Mouse (Mus musculus) bone marrow macrophage, adult 2 months (primary cell): ENCODE measurements around the gene Numa1. TPM values are rescaled to one million over a fixed set of nuclear protein-coding genes. Genes with fewer than 3 reads are reported as not detected.
A peak's percentile ranks its signal among the peaks of the same experiment; 100 is the strongest.
"Not testable (repeated sequence)": the region's sequence is repeated elsewhere in the genome, so short reads cannot be mapped to it uniquely, and the experiment has no call there.

ENCODE experiments used
- H3K27ac ChIP-seq: 2 replicates; pipeline ENCODE4 v1.5.1; 2012; ENCODE audit warnings: low read depth, low read length; ENCODE audit not compliant: insufficient read depth
- H3K4me1 ChIP-seq: 2 replicates; pipeline ENCODE4 v1.6.1; 2012; ENCODE audit warnings: low read length; ENCODE audit not compliant: control insufficient read depth, insufficient read depth
- H3K4me3 ChIP-seq: 2 replicates; pipeline ENCODE4 v1.5.1; 2012; ENCODE audit warnings: mild to moderate bottlenecking, low read length, moderate library complexity; ENCODE audit not compliant: insufficient read depth
- CTCF ChIP-seq: IDR thresholded peaks from 2 replicates; pipeline ENCODE4 v1.5.1; 2012; ENCODE audit warnings: low read depth, mild to moderate bottlenecking, low read length, moderate library complexity
- POLR2A ChIP-seq: IDR thresholded peaks from 2 replicates; pipeline ENCODE4 v1.6.1; 2012; ENCODE audit warnings: mild to moderate bottlenecking, low read depth, low read length, borderline replicate concordance
- polyA plus RNA-seq: library from polyadenylated mRNA; stranded (reverse); fragments of >200 nt; gene quantifications from 2 replicates; pipeline ENCODE4 v1.2.4, GENCODE M21; 2012; ENCODE audit not compliant: missing spikeins, insufficient read depth, insufficient read length

Gene Numa1
- polyA plus RNA-seq, 1 experiment: 145 TPM

GRCm38 (mm10) chr7:102006520-102006919 is 72.6 kb downstream of the Numa1 start:
- H3K4me1 ChIP-seq: no peaks in the 10 kb centered on the region

GRCm38 (mm10) chr7:102011855-102012254 is 77.9 kb downstream of the Numa1 start:
- Histone ChIP-seq H3K4me3 (no peak overlapping the region), H3K27ac (no peak overlapping the region), H3K4me1 (peaks cover 5% of the 10 kb centered on the region)
- TF ChIP-seq POLR2A: no peak

More at GRCm38 (mm10) chr7:102006520-102006919, 72.6 kb downstream of the Numa1 start:
- no peak overlapping the region for H3K4me3 ChIP-seq
- TF ChIP-seq CTCF: no peak
- no peak for TF ChIP-seq POLR2A
- H3K27ac ChIP-seq: no peak overlapping the region

DNA sequence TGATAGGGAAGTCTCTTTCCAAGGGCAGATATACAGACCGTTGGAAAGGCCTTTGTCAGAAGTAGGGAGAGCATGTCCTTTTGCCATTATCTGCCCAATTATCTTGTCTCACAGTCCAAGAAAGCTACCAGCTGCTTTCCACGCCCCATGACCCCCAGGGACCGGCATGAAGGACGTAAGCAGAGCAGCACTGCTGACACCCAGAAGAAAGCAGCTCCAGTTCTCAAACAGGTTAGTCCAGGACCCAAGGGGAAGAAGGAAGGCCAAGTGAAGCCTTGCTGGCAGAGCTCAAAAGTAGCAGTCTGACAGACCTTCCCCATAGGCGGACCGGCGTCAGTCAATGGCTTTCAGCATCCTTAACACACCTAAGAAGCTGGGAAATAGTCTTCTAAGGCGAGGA is 79.5 kb downstream of the Numa1 start:
- Histone ChIP-seq H3K4me3 (no peak overlapping the region), H3K27ac (no peak overlapping the region), H3K4me1 (peaks cover 19% of the 10 kb centered on the region)
- TF ChIP-seq CTCF (no peak), POLR2A (no peak)

DNA sequence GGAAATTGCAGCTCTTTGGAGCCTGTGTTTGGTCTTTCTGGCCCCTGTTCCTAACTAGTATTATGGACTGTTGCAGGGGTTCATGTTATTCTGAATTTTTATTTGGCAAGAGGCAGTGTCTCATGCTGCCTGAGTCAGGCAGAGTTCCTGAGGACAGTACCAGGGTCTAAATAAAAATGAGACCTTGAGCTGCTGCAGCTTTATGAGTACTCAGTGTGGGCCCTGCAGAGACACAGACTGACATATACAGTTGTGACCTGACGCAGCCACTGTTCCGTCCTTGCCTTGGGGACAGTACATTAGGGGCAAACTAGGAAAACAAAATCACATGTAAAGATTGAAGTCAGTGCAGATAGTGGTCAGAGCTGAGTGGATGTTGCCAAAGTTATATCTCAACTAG is 81.1 kb downstream of the Numa1 start:
- Histone ChIP-seq H3K27ac (no peak overlapping the region), H3K4me3 (no peak overlapping the region), H3K4me1 (peaks cover 34% of the 10 kb centered on the region)
- no peak for TF ChIP-seq POLR2A
- no peak for TF ChIP-seq CTCF

DNA sequence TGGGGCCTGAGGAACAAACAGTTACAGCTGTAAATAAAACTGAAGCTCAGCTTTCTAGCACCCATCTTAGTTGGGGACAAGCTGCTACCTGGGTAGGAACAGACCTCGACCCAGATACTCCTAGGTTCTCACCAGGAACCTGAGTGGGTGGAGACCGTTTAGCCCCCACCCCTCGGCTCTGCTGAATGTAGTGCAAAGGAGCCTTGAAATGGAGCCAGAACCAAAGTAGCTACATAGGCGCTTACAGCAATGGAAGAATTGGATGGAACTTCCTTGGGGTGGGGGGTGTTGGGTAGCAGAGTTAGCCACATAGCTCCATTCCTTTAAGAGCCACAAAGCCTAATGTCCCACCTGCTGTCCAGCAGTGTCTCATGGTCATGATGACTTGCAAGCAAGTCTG is 83.0 kb downstream of the Numa1 start:
- Histone ChIP-seq H3K4me1 (peaks cover 34% of the 10 kb centered on the region), H3K27ac (peak overlapping the region; percentile 32), H3K4me3 (no peak overlapping the region)
- TF ChIP-seq POLR2A (no peak), CTCF (no peak)

GRCm38 (mm10) chr7:102017452-102017851 is 83.5 kb downstream of the Numa1 start:
- Histone ChIP-seq H3K27ac (peak overlapping the region; percentile 32), H3K4me1 (peaks cover 34% of the 10 kb centered on the region), H3K4me3 (peak overlapping the region; percentile 23)
- TF ChIP-seq CTCF (no peak), POLR2A (no peak)

DNA sequence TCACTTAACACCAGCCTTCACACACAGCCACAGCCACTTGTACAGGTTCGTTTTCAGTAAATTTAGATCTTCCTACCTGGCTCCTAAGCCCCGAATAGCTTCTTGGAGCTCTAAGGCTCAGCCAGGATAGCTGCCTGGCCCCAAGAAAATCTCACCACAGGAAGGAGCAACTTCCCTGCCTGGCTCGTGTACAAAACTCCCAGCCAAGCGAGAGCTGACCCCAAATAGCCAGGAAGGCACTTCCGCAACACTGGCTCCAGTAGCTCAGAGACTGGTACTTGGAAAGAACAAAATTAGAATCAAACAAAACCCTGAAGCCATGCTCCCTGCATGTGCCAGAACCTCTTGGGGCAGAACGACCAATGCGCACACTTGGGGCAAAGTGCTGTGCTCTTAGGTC is 84.1 kb downstream of the Numa1 start:
- Histone ChIP-seq H3K4me3 (no peak overlapping the region), H3K4me1 (peaks cover 34% of the 10 kb centered on the region), H3K27ac (peak overlapping the region; percentile 6; the same call in 1 of the 2 replicates)
- no peak for TF ChIP-seq POLR2A
- TF ChIP-seq CTCF: no peak

GRCm38 (mm10) chr7:102018590-102018989 is 84.7 kb downstream of the Numa1 start, which contains the start of gene Il18bp:
Gene Il18bp, minus strand, starts transcription at chr7:102018690.
- TF ChIP-seq POLR2A (no peak), CTCF (no peak)
- H3K4me3 ChIP-seq: peak within 1 kb of the TSS; percentile 23
- peak within 1 kb of the TSS; percentile 40 for H3K27ac ChIP-seq
- H3K4me1 ChIP-seq: peaks cover 34% of the 10 kb centered on the region

DNA sequence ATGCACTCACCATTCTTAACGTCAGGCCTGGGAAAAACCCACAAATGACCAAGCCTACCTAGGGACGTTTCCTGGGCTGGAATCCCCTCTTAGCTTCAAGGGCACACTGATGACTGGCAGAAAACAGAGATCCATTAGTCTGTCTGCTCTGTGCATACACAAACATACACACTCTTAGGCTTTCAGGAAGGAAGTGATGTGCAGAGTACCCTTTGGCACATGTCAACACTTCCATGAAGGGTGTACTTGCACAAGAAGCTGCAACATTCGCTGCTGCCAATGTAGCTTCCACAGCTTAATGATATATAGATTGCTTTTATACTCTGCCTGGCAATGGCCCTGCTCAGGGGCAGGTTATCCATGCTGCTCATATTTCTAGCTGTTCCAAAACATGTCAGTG is 85.5 kb downstream of the Numa1 start:
- Histone ChIP-seq H3K4me1 (peaks cover 34% of the 10 kb centered on the region), H3K4me3 (no peak overlapping the region), H3K27ac (peak overlapping the region; percentile 40)
- TF ChIP-seq POLR2A (no peak), CTCF (no peak)

DNA sequence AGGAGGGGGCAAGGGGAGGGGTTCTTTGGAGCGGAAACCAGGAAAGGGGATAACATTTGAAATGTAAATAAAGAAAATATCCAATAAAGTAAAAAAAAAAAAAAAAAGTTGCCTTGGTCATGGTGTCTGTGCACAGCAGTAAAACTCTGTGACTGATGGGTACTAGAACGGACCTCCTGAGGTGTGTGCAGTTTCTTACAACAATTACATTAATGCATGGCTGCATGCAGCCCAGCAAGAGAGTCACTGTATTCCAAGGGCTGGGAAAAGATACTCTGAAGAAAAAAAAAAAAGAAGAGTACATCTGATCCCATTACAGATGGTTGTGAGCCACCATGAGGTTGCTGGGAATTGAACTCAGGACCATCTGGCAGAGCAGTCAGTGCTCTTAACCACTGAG is 87.0 kb downstream of the Numa1 start:
- H3K4me1 ChIP-seq: peaks cover 42% of the 10 kb centered on the region
- not testable (repeated sequence) for H3K4me3 ChIP-seq, H3K27ac ChIP-seq

GRCm38 (mm10) chr7:102023821-102024220 is 89.9 kb downstream of the Numa1 start:
- Histone ChIP-seq H3K4me3 (no peak overlapping the region), H3K27ac (no peak overlapping the region)

More at GRCm38 (mm10) chr7:102023821-102024220, 89.9 kb downstream of the Numa1 start:
- TF ChIP-seq POLR2A: no peak
- no peak for TF ChIP-seq CTCF
- peaks cover 27% of the 10 kb centered on the region for H3K4me1 ChIP-seq
